Mouse (Mus musculus): ENCODE results near the gene Hes7. TPM values are rescaled to one million over a fixed set of nuclear protein-coding genes. Genes with fewer than 3 reads are reported as not detected.

Gene Hes7
- polyA plus RNA-seq (2011; ENCODE audit: insufficient read length, low read depth, missing spikeins): not detected in 2 replicates

DNA sequence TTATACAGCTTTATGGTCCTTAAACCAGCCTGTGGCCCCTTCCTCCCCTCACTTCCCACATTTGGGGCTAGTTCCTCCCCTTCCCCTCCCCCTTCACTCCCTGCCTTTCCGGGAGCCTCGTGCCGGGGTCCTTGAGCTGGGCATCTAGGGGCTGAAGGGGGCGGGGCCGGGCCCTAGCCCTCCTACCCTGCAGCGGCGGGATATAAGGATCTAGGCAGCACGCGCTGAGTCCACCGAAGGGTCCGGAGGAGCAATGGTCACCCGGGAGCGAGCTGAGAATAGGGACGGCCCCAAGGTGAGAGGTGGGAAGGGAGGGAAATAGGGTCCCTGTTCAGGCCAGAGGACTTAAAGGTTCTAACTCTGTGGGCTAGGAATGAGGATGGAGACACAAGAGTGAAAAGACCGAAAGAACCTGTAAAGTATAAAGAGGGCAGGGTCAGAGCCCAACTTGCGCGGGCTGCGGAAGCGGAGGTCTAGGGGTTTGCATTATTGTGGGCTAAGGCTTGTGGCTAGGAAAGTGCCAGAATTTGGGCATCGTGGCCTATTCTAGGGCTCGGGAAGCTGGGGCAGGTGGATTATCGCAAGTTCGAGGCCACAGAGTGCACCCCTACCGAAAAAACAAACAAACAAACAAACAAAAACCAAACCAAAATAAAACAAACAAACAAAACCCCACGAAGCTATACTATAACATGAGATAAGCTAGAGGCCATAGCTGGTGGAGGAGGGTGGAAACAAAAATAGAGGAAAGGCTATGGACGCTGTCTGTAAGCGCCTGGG lies at the start of gene Hes7:
Hes7 (plus strand) TSS at position 184 of the 780 bp plus-strand sequence.
- TF ChIP-seq POLR2A (IDR thresholded peaks at IDR 0.05; ENCODE audit: low read depth, low read length) (no peak), CTCF (IDR thresholded peaks at IDR 0.05; ENCODE audit: borderline replicate concordance, insufficient read depth, low read length) (no peak)
- H3K4me1 ChIP-seq (ENCODE audit: control insufficient read depth, insufficient read depth, low read length): no peaks in the 10 kb centered on the region
- H3K27ac ChIP-seq (ENCODE audit: insufficient read depth, low read length): no peak within 1 kb of the TSS
- H3K4me3 ChIP-seq (ENCODE audit: insufficient read depth, low read length): peak within 1 kb of the TSS; percentile 62

DNA sequence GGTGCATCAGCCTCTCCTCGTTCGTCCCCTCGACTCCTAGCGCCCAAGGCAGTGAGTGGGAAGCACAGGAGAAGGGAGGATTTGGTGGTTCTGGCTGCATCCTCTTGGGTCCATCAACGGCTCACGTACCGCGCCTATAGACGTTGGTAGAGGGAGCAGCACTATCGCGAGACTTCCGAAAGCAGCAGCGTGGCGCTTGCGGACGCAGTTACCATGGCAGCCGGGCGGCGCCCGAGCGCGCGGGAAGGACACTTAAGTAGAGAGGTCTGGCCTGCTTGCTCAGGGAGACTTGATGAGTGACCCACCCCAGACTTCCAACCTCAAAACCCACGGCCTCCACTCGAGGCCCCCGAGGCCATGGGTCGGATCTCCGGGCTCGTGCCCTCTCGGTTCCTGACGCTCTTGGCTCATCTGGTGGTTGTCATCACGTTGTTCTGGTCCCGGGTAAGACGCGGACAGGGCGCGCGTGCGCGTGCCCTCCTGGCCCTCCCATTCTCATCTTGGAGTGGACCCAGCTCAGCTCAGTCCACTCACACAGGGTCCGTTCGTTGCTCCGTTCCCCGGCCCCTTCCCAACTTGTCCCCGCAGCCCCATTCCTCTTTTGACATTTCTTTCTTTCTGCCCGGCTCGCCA lies 49.5 kb upstream of the Hes7 start, which contains the start of gene Tmem107:
Tmem107 (plus strand) TSS at position 217 of the 633 bp plus-strand sequence.
- peak within 1 kb of the TSS; percentile 84 for H3K4me3 ChIP-seq (ENCODE audit: insufficient read depth, low read length)
- peaks cover 9% of the 10 kb centered on the region; the same call in 1 of the 2 replicates for H3K4me1 ChIP-seq (ENCODE audit: control insufficient read depth, insufficient read depth, low read length)
- TF ChIP-seq CTCF (IDR thresholded peaks at IDR 0.05; ENCODE audit: borderline replicate concordance, insufficient read depth, low read length) (no peak), POLR2A (IDR thresholded peaks at IDR 0.05; ENCODE audit: low read depth, low read length) (peak; percentile 99)
- peak within 1 kb of the TSS; percentile 86 for H3K27ac ChIP-seq (ENCODE audit: insufficient read depth, low read length)

DNA sequence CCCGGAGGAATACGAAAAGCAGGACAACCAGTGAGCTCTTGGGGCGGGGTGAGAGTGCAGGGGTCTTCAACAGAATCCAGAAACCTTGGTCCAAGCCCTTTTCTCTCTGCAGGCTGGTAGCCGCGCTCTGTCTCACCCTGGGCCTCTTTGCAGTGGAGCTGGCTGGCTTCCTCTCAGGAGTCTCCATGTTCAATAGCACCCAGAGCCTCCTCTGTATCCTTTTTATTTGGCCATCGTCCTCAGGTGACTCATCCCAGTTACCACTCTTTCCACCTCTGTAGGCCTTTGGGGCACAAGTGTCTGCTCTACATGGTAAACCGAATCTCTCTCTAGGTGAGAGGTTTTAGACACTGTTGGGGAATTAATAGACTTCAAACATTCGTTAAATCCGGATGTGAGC lies 48.9 kb upstream of the Hes7 start:
- H3K27ac ChIP-seq (ENCODE audit: insufficient read depth, low read length): peak overlapping the region; percentile 34
- TF ChIP-seq POLR2A (IDR thresholded peaks at IDR 0.05; ENCODE audit: low read depth, low read length): no peak
- no peak for TF ChIP-seq CTCF (IDR thresholded peaks at IDR 0.05; ENCODE audit: borderline replicate concordance, insufficient read depth, low read length)
- peak overlapping the region; percentile 84 for H3K4me3 ChIP-seq (ENCODE audit: insufficient read depth, low read length)
- H3K4me1 ChIP-seq (ENCODE audit: control insufficient read depth, insufficient read depth, low read length): peaks cover 9% of the 10 kb centered on the region; the same call in 1 of the 2 replicates

DNA sequence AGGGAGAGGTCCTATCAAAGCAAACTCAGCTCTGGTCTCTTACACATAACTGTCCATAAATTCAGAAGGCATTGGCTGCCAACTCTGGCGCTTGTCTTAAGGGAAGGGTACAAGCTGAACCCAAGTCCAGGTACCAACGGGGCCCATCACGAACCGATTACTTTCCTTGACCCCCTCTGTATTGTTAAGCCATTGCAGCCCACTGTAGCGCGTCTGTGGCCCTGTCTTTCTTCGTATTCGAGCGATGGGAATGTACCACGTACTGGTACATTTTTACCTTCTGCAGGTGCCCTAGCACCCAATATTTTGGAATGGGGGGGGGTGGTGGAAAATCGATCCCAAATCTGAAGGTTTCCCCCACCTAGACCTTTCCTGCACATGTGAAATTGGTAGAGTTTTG lies 48.0 kb upstream of the Hes7 start:
- Histone ChIP-seq H3K27ac (ENCODE audit: insufficient read depth, low read length) (no peak overlapping the region), H3K4me1 (ENCODE audit: control insufficient read depth, insufficient read depth, low read length) (0 out of 2 replicates have a peak, but pooled peaks cover 6% of the 10 kb centered on the region), H3K4me3 (ENCODE audit: insufficient read depth, low read length) (no peak overlapping the region; the same call in 1 of the 2 replicates)
- no peak for TF ChIP-seq POLR2A (IDR thresholded peaks at IDR 0.05; ENCODE audit: low read depth, low read length)
- no peak for TF ChIP-seq CTCF (IDR thresholded peaks at IDR 0.05; ENCODE audit: borderline replicate concordance, insufficient read depth, low read length)

DNA sequence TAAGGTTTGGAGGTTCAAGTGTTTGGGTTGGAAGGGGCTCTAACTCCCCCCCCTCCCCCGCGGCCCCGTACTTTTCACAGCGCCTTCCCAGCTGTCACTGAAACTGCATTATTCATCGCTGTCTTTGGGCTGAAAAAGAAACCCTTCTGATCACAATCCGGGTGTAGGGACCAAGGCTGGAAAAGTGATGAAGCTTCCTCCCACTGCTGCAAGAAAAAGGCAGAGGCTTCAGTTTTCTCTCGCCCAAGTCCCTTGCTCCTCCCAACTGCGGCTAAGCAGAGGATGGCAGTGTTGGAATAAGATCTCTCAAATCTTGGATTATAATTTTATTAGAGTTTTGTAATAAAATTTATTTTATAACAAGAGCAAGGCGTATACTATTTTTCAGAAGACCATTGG lies 47.5 kb upstream of the Hes7 start:
- Histone ChIP-seq H3K4me3 (ENCODE audit: insufficient read depth, low read length) (peak overlapping the region; percentile 1; the same call in 1 of the 2 replicates), H3K27ac (ENCODE audit: insufficient read depth, low read length) (peak overlapping the region; percentile 50; the same call in 1 of the 2 replicates), H3K4me1 (ENCODE audit: control insufficient read depth, insufficient read depth, low read length) (0 out of 2 replicates have a peak, but pooled peaks cover 4% of the 10 kb centered on the region)
- TF ChIP-seq CTCF (IDR thresholded peaks at IDR 0.05; ENCODE audit: borderline replicate concordance, insufficient read depth, low read length) (no peak), POLR2A (IDR thresholded peaks at IDR 0.05; ENCODE audit: low read depth, low read length) (peak; percentile 23; the same call in 1 of the 2 replicates)

DNA sequence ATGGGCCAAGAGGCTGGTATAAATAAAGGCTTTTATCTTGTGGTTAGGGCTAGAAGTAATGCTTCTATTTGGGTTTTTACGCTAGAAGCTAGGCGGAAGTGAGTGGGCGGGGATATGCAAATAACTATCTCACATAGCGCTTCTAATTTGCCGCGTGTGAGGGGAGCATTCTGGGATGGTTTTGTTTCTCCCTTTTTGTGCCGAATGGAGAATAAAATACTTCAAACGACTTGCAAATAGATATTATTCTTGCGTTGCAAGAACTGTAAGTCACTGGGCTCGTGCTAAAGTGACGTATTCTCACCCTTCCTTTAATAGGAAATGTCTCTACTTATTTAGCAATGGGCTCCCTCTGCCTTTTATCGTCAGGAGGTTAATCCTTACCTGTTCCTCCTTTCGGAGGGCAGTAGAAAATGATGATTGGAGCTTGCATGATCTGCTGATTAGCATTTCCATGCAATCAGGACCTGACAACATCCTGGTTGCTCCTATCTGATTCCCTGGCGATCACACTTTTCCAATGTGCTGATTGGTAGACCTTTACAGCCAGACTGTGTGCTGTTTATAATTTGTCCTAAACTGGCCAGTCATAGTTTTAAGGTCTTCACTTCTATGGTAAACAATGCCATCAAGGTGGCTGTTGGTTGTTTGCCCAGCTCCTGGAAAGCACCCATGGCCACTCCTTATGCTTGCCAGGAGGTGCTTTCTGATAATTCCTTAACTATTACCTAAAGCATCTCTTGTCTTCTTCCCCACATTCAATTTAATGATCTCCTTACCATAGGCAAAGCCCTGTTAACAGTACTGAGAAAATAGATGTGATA lies 46.9 kb upstream of the Hes7 start:
- no peak overlapping the region for H3K4me3 ChIP-seq (ENCODE audit: insufficient read depth, low read length)
- H3K27ac ChIP-seq (ENCODE audit: insufficient read depth, low read length): peak overlapping the region; percentile 99
- TF ChIP-seq POLR2A (IDR thresholded peaks at IDR 0.05; ENCODE audit: low read depth, low read length) (peak; percentile 100), CTCF (IDR thresholded peaks at IDR 0.05; ENCODE audit: borderline replicate concordance, insufficient read depth, low read length) (no peak)
- 0 out of 2 replicates have a peak, but pooled peaks cover 2% of the 10 kb centered on the region for H3K4me1 ChIP-seq (ENCODE audit: control insufficient read depth, insufficient read depth, low read length)

DNA sequence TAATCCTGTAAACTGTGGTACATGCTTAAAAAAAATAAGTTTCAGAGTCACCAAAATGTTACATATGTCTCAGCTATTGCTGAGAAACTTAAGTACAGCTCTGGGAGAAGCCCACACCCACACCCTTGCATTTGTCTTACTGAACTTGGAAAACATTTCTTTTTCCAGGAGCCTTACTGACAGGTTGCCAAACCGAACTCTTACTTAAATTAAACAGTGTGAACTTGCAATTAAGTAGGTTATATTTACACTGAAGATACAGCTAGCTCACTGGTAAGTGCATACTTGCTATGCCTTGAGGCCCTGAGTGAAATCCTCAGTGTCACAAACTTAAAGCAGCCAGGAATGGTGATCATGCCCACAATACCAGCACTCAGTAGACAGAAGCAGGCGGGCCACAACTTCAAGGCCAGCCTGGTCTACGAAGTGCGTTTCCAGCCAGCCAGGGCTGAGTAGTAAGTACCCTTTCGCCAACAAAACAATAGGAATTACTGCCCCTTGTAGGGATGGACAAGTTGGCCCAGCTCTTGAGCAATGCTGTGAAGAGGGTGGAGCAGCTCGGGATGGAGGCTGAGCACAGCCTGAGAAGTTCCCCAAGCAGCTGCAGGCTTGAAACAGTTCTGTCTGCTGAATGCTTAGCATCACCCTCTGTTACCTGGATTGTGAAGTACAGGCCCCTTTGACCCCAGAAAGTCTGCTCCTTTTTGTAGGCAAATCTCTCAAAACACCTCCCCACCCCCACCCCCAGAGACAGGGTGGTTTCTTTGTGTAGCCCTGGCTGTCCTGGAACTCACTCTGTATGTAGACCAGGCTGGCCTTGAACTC lies 46.0 kb upstream of the Hes7 start:
- no peak overlapping the region for H3K4me3 ChIP-seq (ENCODE audit: insufficient read depth, low read length)
- peak overlapping the region; percentile 28; the same call in 1 of the 2 replicates for H3K27ac ChIP-seq (ENCODE audit: insufficient read depth, low read length)
- H3K4me1 ChIP-seq (ENCODE audit: control insufficient read depth, insufficient read depth, low read length): 0 out of 2 replicates have a peak, but pooled peaks cover 2% of the 10 kb centered on the region
- TF ChIP-seq CTCF (IDR thresholded peaks at IDR 0.05; ENCODE audit: borderline replicate concordance, insufficient read depth, low read length) (no peak), POLR2A (IDR thresholded peaks at IDR 0.05; ENCODE audit: low read depth, low read length) (no peak)

DNA sequence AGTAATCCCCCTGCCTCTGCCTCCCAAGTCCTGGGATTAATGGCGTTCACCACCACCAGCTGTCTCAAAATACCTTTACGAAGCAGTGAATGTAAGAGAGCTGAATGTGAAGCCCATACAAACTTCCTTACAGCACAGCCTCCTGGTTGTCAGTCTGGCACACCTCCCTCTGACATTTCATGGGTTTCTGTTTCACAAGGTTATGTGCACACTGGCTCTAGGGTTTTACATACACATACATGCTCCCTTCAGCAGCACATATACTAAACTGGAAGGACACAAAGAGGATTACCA lies 45.5 kb upstream of the Hes7 start:
- Histone ChIP-seq H3K4me3 (ENCODE audit: insufficient read depth, low read length) (no peak overlapping the region), H3K4me1 (ENCODE audit: control insufficient read depth, insufficient read depth, low read length) (0 out of 2 replicates have a peak, but pooled peaks cover 2% of the 10 kb centered on the region), H3K27ac (ENCODE audit: insufficient read depth, low read length) (no peak overlapping the region)
- TF ChIP-seq POLR2A (IDR thresholded peaks at IDR 0.05; ENCODE audit: low read depth, low read length): no peak
- no peak for TF ChIP-seq CTCF (IDR thresholded peaks at IDR 0.05; ENCODE audit: borderline replicate concordance, insufficient read depth, low read length)

Measured in embryonic fibroblast, embryonic 13.5 days (primary cell).